Mouse (Mus musculus) lung, adult 2 months (tissue): Measurements from ENCODE around the gene Wdr18.
A peak's percentile ranks its signal among the peaks of the same experiment; 100 is the strongest.

Experiments
- CTCF ChIP-seq: fragments of 200-500 bp; IDR thresholded peaks from 2 replicates; pipeline ENCODE4 v1.5.1; 2011; ENCODE audit warnings: mild to moderate bottlenecking, low read length, control low read depth; ENCODE audit not compliant: insufficient read depth
- POLR2A ChIP-seq: fragments of 200-500 bp; IDR thresholded peaks from 2 replicates; pipeline ENCODE4 v1.6.1; 2011; ENCODE audit warnings: low read depth, mild to moderate bottlenecking, control low read depth, low read length, borderline replicate concordance; ENCODE audit errors: extremely low read depth

DNA sequence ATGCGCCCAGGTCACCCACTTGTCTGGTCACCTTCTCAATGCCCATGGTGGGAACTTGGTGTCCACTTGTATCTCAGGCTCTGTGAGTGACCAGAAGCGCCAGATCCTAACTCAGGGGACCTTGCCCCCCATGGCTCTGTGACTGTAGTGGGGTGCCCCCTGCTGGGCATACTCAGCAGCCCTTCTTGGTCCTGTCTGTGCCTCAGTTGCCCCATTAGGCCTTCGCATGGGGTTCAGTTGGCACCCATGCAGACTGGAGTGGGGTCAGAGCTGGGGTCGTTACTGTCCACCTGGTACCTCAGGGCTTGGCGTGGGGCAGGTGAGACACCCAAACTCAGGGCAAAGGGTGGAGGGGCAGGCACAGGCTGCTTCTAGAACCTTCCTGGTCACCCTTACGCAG lies 6.0 kb upstream of the Wdr18 start:
- TF ChIP-seq CTCF (peak; percentile 70), POLR2A (no peak)
